Mouse (Mus musculus) ovary, postnatal 36 days (tissue): ENCODE measurements around the gene Mgst2.
A peak's percentile ranks its signal among the peaks of the same experiment; 100 is the strongest.

ENCODE experiments used
- DNase-seq: peaks from one replicate; pipeline ENCODE4 v3.0.0; 2022; ENCODE audit warnings: low spot score, mixed read lengths

The Mgst2 gene

DNA sequence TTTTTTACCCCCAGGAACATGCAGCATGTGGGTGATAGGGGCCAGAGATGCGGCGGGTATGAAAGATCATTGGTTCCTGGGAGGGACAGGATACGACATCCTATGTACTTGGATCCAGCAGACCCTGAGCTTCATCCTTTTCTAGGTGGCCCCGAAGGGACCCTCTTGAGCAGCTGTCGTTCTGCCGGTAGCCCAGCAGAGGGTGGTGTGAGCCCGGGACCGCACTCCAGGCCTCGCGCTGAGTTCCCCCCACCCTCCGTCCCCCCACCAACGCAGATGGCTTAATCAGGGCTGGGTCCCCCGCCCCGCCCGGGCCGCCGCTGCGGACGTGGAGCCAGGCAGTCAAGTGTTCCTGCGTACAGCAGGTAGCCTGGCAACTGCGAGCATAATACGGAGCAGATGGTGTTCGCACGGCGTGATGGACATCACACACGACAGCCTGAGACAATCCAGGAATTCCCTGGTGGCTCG lies 41.2 kb downstream of the Mgst2 start:
- DNase-seq: peak; percentile 61

DNA sequence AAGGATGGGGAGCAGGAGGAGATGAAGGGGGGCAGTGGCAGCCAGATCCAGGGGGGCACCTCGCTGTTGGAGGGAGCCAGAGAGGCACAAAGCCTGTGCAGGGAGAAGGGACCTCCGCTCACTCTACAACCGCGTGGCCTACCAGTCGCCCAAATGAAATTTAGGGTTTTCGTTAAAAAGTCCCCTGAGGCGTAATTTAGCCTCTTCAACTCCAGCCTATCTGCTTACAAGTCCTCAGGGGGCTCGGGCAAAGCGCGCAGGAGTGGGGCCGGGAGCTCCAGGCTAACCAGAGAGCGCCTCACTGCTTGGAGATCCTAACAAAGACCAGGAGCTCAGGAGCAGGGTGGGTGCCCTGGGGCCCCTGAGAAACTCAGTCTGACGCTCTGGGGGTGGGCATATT lies 41.8 kb downstream of the Mgst2 start:
- no peak for DNase-seq

DNA sequence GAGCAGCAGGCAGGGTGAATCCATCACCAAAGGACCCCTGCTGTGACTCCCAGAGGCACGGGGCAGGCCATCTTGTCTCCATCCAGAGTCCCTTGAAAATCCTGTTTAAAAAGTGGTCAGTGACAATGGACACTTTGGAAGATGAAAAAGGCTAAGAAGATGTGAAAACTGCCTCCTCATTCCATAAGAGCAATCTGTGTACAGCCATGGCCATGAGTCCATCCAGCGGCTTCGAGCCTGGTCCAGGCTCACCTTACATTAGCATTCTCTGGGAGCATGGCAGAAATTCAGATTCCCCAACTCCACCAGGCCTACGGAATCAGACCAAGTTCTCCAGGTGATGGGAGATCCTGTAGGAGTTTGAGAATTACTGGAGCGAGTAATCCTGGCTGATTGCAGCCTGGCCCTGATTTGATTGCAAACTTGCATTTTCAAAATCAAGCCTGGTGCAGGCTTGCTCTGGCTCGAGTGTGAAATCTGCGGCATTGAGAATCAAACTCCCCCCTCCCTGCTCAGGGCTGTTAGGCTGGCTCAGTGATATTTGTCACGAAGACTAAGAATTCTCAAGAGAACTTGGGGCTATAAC lies 42.6 kb downstream of the Mgst2 start:
- DNase-seq: no peak

DNA sequence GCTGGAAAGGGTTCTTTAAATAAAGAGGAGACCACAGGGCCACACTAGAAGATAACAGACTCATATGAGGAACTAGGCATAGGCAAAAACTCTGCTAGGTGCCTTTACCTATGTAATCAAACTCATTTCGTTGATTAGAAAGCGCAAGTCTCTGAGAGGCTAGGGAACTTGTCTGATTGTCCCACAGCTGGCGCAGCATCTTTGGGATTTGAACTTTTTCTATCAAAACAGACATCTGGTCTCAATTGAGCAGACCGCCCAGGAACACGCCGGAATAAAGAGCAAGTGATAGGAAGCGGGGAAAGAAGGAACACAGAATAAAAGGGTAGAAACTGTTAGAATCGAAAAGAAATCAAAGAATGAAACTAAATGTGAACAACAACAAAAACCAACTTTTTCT lies 43.3 kb downstream of the Mgst2 start:
- DNase-seq: no peak

DNA sequence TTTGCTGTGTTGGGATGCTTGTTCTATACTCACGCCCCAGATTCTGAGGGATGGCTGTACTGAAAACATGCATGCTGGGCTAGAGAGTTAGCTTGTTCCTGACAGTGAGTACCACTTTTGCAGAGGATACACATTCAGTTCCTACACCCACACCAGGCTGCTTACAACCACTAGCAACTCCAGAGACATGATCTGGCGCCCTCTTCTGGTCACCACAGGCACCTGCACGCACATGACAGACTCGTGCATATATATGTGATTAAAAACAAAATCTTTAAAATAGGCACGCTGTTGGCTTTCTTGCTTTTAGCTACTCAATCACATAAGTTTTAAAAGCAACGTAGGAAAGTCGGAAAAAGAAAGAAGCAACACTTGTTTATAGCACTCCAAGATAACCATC lies 45.1 kb downstream of the Mgst2 start:
- DNase-seq: no peak

DNA sequence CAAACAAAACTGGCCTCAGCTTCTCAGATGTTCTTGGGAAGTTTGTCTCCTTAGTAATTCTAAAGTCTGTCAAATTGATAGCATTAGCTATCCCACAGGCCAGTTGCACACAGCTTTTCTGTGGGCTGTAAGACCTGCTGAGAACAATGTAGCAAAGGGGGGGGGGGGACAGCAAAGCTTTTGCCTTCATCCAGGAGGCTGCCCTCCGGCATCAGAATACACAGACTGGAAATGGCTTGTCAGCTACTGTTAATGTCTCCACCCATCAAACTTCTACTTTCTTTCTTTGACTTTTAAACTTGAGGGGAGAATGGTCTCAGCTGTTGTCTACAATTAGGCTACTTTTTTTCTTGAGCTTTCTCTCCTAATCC lies 48.2 kb downstream of the Mgst2 start:
- no peak for DNase-seq

DNA sequence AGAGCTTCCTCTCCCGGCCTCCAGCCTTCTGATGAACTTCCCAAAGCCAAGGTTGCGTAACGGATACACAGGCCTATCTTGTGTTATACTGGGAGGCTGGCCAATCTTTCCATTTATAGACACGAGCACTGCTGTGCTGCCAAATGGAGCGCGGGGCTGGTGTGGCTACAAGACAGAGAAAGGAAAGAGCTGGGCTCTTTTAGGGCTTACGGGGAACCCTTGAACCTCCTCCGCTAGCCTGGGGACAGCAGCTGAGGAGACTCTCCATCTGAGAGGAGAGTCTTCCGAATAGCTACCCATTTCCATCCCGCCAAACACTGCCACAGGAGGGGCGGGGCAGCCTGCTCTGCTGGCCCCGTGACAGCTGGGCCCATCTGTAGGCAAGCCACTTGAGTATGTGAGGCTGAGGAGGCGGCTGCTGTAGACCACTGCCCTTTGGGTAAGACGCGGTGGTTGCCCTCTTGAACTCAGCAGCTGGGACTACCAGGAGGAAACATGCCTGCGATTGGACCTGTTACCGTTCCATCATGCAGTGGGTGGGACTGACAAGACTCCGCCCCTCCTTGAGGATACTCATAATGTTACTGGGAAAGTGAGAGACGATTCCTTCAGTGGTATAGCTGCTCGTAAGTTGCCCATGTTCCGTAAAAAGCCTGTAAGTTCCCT lies 48.7 kb downstream of the Mgst2 start:
- peak; percentile 76 for DNase-seq

DNA sequence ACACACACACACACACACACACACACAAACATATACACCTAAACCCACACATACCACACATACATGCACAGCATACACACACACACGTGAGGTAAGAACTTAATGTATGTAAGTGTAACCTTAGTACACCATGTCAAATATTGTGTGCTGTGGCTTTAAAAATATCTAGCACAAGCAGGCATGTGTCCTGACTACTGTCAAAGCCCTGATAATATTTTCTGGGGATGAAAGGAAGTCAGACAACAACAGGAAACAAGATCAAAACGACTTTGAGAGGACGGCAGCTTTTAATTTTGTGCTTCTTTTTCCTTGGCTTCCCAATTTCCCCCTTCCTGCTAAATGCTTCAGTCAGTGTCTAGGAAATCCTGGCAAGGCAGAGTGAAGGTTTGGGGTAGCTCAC lies 52.2 kb downstream of the Mgst2 start:
- DNase-seq: no peak

DNA sequence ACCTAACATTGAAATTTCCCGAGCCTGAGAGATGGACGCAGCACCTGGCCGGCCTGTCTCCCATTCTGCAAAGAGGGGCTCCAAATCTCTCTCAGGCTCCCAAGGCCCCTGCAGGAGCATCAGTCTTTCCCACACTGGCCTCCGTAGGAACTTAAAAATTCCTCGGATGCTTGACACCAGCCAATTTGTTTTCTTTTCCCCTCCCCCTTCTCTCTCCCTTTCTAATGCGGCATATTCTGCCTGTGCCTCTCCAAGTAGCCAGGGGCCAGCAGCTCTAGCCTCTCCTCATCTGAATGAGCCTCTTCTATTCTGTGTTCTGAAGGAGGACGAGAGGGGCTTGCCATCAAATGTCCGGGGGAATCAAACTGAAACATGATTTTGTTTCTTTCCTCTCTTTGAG lies 53.1 kb downstream of the Mgst2 start:
- DNase-seq: no peak

DNA sequence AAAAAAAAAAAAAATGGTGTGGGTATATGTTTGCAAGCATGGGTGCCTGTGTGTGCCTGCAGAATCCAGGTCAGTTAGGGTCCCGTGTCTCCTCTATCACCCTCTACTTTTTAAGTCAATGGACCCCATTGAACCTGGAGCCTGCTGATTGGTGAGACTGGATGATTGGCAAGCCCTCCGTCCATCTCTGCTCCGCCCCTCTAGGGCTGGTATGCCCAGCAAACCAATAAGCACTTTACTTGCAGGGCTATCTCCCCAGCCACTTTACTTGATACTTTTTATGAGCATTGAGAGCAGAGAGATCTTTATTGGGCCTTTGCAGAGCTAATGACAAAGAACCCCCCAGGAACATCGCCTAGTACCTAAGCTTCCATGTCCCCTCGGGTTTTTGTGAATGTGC lies 54.3 kb downstream of the Mgst2 start:
- DNase-seq: no peak

DNA sequence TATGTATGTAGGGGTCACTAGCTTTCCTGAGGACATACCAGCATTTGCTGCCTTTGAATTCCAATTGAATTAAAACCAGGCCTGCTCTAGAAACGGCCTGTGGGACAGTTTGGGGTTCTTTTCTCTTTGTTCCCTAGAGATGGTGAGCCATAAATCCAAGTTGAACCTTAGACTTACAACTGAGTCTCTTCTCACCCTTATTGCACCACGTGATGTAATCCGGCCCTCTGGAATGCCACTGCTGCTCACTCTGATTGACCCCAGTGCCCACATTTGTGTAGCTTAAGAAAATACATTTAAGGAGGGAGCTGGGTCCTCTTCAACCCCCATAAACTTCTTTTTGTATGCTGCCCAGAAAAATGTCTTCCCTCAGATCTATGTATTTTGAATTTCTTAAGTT lies 57.3 kb downstream of the Mgst2 start:
- DNase-seq: no peak

DNA sequence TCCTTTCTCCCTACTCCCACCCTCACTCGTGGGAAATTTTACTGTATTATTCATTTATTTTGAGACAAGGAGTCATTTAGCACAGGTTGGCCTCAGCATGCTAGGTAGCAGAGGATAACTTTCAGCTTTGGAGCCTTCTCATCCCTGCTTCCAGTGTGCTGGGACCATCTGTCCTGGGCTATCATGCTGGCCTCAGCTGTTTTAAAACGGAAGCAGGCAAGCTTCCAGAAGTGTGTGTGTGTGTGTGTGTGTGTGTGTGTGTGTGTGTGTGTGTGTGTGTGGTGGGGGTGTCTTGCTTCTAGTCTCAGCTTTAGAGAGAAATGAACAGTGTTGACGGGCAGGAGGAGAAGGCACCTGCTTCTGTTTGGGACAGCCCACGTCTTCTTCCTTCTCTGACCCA lies 57.7 kb downstream of the Mgst2 start:
- DNase-seq: no peak

DNA sequence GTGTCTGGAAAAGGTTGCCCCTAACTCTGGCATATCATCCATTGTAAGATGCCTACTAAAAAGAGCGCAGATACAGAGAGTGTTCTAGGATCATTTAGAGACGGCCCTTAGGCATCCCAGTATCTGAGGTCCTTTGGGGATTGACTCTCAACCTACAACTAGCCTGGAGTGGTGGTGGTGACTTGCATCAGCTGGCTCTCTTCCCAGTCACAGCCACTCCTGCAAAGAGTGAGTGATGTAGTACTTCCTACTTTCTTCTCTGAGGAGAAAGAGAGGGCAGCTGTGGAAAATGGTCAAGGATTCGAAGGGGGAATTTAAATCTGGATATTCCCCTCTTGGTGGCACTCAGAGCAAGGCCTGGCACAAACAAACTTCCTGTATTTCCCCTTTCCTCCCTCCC lies 59.2 kb downstream of the Mgst2 start:
- no peak for DNase-seq

DNA sequence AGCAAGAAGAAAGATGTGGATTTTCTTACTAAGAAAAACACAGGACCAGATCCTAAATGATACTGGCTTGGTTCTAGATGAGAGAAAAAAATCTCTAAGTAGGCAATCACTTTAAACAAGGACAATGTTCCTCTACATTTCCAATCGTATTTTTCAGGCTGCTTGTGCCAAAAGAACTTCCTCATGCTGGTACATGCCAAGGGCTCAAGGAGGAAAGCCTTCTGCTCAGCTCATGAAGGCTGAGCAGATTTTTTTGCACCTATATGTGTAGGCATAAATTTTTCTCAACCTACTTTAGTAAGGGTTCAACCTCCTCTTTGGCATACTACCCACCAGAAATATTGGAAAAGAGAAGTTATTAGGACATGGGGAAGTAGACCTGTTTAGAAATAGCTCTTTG lies 59.8 kb downstream of the Mgst2 start:
- no peak for DNase-seq

DNA sequence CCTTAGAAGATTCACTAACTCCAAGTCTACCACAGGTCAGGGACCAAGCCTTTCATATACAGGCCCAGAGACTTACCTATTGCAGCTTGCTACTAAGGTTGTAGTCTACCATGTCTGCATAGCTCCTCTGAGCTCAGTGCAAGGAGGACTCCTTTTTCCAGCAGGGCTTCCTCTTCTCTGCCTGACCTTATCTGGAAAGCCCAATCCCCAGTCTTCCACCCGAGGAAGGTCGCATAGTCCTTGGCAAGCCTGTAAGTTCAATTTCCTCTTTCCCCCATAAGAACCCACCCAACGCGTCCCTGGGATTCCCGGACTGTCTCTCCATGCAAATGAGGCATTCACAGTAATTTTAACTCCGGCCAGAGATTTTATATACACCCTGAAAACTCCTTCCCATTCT lies 66.1 kb downstream of the Mgst2 start:
- no peak for DNase-seq

DNA sequence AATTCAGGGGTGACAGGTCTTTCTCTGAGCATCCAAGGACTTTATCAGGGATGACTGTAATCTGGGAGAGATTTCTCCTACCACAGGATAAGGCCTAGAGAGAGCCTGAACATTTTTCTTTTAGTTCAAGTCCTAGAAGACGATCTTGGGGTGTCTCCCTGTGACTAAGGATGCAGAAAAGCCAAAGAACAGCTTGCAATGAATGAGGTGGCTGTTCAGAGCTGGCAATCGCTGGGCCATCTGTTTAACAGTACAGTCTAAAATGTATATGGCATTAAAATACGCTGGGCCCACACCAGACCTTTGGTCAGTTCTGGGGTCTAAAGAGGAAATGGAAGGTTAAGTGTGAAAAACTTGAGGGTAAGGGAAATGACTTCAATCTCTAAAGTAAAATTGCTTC lies 67.3 kb downstream of the Mgst2 start:
- no peak for DNase-seq

DNA sequence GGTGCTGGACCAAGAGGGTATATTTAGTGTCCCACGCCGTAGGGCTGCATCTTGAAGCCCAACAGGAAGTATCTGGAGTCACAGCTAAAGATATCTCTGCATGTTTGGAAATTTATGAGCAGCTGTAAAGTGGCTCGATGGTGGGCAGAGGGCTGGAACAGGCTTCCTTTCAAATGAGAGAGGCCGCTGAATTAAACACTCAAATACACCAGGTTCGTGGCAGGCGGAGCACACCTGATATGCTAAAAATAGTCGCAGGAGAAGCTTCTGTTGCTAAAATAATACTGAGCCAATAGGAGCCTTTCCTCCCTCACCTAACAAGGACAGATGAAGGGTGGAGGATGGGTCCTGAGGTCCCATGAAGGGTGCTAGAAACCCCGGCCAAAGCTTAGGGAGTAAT lies 67.8 kb downstream of the Mgst2 start:
- DNase-seq: no peak

DNA sequence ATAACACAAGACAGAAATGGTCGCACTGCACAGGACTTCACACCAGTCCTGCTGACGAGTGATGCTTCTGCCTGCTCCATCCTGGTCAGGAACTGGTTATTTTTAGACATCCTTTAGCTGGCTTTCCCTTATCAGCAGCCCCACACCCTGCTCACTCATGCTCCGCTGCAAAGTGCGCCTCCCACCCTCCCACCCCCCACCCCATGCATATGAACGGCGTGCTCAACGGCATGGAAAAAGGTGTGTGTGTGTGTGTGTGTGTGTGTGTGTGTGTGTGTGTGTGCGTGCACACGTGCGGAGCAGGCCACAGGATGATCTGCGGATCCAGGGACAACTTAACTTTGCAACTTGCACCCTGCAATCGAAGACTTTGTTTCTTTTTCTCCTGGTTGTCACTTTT lies 68.3 kb downstream of the Mgst2 start:
- DNase-seq: no peak

DNA sequence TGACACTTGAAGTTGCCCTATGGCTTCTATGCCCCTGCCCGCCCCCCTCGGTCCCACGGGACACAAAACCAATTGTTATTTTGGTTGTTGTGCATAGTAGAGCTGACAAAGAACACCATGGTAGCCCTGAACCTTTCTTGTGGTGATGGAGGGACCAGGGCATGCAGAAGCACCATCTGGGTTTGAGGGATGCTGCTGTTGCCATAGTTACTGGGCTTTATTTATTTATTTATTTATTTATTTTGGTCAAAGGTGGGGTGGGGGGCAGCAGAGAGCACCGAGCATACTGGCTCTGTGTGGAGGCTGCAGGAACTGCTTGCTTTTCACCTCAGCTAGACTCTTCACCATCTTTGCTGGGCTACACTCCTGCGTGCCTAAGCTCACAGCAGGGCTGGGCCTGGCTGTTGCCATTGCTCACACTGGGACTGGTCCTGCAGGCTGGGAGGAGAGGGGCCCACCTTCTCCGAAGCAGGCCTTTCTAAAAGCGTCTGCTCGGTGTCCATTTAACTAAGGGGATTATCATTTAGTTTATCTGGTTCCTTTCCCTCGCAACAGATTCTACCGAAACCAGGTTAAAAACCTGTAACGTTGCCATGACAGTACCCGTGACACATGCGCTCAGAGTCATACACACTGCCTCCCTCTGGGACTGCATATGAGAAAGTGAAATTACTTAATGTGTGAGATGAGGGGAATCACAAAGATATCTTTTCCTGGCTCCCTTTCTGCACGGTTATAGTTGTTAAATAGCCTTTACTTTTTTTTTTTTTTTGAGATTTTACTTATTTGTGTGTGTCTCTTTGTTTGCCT lies 69.2 kb downstream of the Mgst2 start:
- no peak for DNase-seq

DNA sequence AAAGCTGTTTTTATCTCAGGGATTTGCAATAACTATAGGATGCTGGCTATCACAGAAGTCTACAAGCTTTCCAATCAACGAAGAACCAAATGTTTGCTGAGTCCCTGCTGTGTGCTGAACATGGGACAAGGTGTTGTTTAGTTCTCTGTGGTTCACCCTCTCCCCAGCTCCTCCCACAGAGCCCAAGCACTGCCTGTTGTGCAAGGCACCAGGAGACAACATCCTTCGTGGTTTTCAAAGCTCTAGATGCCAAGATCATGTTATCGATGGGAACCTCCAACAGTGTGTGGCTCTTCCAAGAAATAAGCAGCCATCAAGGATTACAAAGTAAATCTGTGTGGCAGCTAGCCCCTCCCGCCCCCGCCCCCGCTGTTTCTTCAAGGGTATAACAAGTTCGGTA lies 70.5 kb downstream of the Mgst2 start:
- DNase-seq: no peak

DNA sequence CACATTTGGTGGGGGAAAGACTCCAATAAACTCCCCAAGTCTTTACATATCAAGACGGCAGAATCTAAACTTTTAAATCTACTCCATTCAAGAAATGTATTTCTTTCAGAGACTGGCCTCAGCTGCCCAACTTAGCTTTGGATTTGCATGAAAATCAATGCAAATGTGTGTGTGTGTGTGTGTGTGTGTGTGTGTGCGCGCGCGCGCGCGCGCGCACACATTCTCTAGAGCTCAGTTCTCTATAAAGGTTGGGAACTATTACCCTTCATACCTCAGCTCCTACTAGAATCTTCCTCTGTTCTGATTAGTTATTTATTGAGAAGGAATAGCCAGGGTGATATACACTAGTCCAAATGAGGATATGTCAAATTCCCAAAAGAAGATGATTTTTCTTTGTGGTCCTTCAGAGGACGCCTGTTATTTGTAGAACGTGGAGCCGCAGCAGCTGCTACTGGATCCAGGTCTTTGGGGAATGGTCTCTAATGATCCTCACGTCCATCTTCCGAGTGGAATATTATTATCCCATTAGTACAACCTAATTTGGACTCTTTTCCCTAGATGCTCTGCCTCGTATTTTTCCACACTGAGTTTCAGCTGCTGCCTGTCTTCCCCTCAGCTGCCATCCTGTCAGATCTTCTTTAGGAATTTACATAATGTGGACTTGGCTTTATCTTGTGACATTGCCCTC lies 71.9 kb downstream of the Mgst2 start:
- DNase-seq: no peak
